Mouse (Mus musculus): ENCODE measurements at regions not wholly inside any gene's neighbourhood (a gene's known extent, or its start where the extent isn't known, plus 50 kb on each side); places are given as distances from the start of the nearest gene placed in this dataset.

GRCm38 (mm10) chr3:54613845-54614244 is 78.8 kb upstream of the Supt20 start:
- no peak for TF ChIP-seq CTCF (IDR thresholded peaks at IDR 0.05; ENCODE audit: low read depth)
- no peak for TF ChIP-seq EP300 (IDR thresholded peaks at IDR 0.05; ENCODE audit: low read depth)
